Mouse (Mus musculus) ZHBTc4 (cell line): ENCODE data around the gene Jup.

Experiments used
- DNase-seq: peaks from one replicate; pipeline ENCODE4 v3.0.0-alpha.2; 2011; ENCODE audit warnings: low read depth, low spot score

The Jup gene

DNA sequence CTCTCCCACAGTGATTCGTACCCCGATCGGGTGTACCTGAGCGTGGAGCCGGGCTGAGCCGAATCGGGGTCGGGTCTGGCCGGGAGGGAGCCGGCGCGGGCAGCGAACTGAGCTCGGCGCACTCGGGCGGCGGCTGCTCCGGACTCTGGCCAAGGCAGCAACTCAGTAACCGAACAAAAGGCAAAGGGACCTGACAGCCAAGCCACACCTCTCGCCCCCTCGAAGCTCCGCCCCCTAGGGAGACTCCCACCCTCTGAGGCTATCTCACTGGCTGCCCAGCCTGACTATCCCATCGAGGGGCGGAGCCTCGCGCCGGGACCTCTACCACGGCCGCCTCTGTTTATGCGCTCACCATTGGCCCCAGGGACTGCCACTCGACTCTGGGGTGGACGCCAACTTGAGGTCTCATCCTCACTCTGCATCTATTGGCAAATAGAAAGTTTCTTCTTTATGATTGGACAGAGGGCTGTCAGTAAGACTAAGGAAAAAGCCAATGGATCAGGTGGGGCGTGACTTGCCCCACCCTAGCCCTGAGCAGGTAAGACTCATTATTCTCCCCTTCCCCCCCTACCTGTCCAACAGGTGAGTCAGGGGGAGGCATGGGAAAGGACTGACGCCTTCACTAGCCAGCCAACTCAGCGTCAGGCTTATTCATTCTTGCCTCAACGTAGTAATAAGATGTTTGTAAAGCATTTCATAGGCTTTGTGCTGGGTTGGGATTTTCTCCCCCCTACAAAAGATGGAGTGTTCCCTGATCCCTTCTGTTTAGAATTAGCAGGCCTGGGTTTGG, at the start of gene Jup:
TSS of gene Jup (minus strand) at position 164 of the 790 bp plus-strand sequence.
- peak; percentile 100 for DNase-seq

DNA sequence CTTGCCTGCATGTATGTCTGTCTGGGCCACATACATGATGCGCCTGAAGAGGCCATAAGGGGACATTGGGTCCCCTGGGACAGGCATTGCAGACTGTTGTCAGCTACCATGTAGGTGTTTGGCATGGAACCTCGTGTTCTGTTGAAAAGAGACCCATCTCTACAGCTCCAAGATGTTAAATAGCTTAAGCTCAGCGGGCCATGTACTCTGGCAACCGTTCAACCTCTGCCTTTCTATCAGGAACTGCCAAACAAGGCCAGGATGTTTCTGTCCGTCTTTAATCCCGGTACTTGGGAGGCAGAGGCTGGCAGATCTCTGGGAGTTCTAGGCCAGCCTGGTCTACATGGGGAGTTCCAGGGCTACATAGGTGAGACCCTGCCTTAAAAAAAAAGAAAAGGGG, 45.1 kb upstream of the Jup start:
- no peak for DNase-seq

DNA sequence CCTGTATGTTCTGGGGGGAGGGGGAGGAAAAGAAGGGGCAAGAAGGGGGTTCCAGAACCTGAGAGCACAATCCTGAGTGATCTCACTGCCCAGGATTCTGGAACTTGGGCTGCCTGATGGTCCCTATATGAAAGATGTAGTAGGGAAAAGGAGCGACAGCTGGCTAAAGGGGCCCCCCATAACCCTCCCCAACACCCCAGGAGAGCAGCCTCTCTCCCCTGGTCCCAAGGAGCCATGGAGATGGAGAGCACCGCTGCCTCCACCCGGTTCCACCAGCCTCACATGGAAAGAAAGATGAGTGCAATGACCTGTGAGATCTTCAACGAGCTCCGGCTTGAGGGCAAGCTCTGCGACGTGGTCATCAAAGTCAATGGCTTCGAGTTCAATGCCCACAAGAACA, 44.2 kb upstream of the Jup start, which contains the start of the genes Nt5c3b and Klhl10:
TSS of gene Nt5c3b (minus strand) at position 12 of the 400 bp plus-strand sequence.
TSS of gene Klhl10 (plus strand) at position 121 of the 400 bp plus-strand sequence.
- no peak for DNase-seq

- peak; percentile 83 for DNase-seq
Observed at GRCm38 (mm10) chr11:100440691-100441522, 43.3 kb upstream of the Jup start.

DNA sequence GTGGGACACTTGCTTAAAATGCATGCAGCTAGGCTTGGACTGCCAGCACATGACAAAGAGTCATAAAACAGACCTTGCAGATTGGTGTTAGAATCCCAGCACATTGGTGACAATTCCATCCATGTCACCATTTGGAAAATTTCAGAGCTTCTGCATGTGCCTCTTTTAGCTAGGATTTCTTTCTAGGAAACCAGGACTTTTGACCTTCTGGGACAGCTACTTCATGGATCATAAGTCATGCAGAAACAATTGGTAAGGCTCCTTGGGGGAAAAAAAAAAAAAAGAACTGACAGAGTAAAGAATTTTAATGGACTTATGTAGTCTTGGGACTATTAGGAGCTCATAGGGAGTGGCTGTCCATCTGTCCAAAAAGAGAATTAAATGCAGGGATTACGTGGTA, 40.3 kb upstream of the Jup start:
- DNase-seq, result no peak

DNA sequence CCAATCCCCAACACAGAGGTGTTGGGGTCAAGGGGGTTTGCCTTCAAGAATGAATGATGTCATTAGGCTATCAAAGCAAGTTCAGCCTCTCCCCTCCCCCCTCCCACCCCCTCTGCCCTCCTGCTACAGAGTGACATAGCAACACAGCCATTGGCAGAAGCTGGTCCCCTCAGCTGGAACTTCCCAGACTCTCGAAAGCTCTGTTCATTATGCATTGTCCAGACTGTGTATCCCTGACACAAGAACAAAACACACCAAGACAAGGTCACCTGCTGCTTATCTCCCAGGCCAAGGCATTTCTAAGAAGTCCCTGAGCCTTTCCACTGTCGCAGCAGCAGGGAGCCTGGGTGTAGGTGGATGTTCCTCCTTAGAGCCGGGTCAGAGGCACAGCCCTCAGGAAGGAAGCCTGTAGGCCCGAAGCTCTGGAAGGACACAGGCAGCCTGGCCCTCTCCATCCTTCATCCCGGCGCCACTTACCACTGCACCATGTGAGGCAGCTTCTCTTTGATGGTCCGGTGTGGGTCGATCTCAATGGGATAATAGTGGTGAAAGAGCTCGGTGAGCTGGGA, 38.2 kb upstream of the Jup start:
- peak; percentile 65 for DNase-seq

- no peak for DNase-seq
Observed at GRCm38 (mm10) chr11:100432002-100432401, 34.4 kb upstream of the Jup start.

- DNase-seq, result no peak
Observed at GRCm38 (mm10) chr11:100430052-100430451, 32.5 kb upstream of the Jup start.

GRCm38 (mm10) chr11:100428612-100429199, 31.1 kb upstream of the Jup start:
- no peak for DNase-seq

DNA sequence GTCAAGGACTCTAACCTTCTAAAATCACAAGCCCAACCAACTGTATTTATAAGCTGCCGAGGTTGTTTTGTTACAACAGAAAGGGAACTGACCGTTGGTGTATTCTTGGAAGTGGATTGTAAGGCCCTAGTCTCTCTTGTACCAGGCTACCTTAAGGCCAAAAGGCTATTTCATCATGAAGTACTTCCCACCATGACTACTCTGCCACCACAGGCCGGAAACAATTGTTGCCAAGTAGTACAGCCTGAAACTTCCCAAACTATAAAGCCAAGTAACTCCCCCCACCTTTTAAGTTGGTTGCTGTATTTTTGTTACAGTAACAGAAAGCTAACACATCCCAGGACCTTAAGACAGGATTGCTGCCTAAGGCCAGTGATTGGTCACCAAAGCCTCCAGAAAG, 29.3 kb upstream of the Jup start:
- no peak for DNase-seq

- DNase-seq, result peak; percentile 94
Observed at GRCm38 (mm10) chr11:100425851-100426250, 28.3 kb upstream of the Jup start.

GRCm38 (mm10) chr11:100423836-100424235, 26.3 kb upstream of the Jup start:
- no peak for DNase-seq

DNA sequence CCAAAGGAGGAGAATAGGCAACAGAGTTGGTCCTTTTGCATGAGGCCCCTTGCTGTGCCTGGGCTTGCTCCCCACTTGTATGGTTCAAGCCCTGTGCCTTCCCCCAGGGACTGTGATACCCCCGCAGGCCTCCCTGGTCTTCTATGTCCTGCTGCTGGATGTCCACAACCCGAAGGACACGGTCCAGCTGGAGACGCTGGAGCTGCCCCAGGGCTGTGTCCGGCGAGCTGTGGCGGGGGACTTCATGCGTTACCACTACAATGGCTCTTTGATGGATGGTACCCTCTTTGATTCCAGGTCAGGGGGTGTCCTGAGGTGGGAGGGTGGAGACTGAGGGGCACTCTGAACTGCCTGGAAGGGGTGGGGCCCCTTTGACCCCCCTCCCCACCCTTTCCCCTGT, 24.0 kb upstream of the Jup start:
- DNase-seq, result no peak

DNA sequence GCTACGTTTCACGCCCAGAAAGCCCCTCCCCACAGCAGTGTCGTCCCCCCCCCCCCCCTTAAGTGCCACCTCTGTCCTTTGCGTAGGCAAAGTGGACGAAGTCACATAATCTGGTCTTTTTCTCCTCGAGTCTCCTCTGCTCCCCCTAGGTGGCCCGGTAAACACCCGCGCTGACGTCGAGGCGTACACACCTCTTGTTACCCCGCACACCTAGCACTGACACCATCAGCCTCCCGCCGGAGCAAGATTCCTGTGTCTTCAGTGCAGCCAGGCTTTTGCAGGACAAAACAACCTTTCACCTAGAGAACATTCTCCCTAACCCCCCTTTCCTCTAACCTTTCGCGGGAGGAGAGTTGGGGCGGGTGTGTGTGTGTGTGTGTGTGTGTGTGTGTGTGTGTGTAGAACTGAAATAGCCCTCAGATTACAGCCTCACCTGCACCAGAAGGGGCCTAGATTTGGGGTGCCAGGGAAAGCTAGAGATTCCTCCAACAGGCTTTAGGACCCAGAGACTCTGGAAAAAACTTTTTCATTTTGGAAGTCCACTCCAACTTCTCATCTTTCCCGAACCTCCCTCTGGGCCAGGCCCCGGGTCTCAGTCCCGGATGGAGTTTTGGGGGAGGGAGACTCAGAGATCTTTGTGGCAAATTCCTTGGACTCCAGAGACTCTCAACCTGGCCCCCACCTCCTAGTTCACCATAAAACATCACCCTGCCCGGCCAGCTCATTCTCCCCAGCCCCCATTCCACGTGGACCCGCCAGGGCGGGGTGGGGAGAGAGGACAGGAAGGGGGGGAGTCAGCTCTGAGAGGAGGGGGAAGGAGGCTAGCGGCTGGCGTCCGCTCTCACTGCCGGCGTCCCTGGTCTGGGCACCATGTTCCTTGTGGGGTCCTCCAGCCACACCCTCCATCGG, 17.6 kb upstream of the Jup start, which contains the start of gene Fkbp10:
TSS of gene Fkbp10 (plus strand) at position 784 of the 909 bp plus-strand sequence.
- DNase-seq, result peak; percentile 55

GRCm38 (mm10) chr11:100414021-100414913, 16.7 kb upstream of the Jup start, which contains the start of gene P3h4:
P3h4 (minus strand) TSS chr11:100414836.
- DNase-seq, result peak; percentile 88

DNA sequence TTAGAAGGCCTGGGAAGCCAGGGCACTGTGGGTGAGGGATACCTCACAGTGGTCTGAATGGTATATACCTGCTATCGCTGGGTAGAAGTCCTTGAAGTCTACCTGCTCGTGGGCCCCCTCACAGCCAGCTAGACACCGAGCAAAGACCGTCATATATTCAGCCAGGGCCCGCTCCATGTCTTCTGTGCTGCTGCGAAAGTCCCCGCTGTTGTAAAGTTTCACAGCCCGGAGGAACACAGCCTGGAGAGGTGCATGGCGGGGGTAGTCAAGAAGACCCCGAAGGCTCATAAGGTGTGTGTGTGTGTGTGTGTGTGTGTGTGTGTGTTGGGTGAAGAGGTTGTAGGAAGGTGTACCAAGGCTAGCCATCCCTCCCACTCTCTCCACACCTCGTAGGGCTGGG, 16.0 kb upstream of the Jup start:
- no peak for DNase-seq

DNA sequence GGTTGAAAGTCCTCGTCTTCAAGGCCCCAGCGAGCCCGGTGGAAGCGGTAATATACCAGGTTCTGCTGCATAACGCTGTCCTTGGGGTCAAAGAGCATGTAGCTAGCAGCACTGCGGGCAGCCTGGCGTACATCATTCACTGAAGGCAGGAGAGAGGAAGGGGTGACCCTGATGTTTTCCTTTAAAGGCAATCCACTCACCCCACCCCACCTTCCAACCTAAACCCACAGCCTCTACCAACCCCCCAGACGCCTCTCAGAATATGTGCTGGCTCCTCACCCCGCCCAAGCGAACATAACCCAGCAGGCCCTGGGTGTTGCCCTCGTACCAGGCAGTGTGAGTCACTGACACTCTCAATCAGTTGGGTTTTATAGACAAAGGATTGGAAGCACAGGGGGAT, 14.2 kb upstream of the Jup start:
- no peak for DNase-seq

GRCm38 (mm10) chr11:100409686-100410085, 12.1 kb upstream of the Jup start:
- no peak for DNase-seq

DNA sequence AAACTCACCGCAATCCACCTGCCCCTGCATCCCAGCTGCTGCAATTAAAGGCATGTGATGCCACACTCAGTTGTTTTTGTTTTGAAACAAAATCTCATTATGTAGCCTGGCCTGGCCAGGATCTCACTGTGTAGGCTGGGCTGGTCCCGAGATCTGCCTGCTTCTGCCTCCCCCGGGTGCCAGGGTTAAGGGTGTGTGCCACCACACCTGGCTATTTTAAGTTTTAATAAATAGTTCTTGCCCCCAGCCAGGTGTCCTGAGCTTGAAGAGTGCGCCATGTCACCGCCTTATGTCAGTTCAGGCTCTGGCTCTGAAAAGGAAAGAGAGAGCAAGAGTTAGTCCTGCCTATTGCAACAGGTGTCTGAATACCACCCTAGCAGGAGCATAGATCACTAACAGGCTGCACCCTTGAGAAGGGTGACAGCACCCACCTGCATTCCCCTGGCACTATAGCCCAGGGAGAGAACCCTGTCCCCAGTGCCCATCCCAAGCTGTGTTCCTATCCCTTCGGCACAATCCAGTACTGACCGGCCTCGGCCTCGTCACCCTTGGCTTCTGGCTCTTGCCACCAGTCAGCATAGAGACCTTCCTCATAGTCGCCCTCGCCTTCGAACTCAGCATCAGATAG, 11.4 kb upstream of the Jup start:
- DNase-seq, result no peak
